8 mouse cellular contexts compared by ENCODE assay signal in genomic region chr8:123117127-123117731, GRCm38 (mm10). TPM values are rescaled to one million over a fixed set of nuclear protein-coding genes. Genes with fewer than 3 reads are reported as not detected.
DNase-seq lines count a peak whose midpoint lies in the region; ATAC-seq and TF ChIP-seq lines count a peak whose summit lies in the region.

TSS of gene Cpne7 (plus strand) at chr8:123117374.

- WGBS in kidney, adult 2 months: 2% methylated on average over 51 of the region's 51 CpGs
- WGBS in forebrain, embryonic 11.5 days: 1% methylated on average over 51 of the region's 51 CpGs
- WGBS in midbrain, embryonic 15.5 days: under 1% methylated on average over 51 of the region's 51 CpGs

- H3K27ac ChIP-seq in kidney, adult 2 months (ENCODE audit: insufficient read depth, low read depth, low read length): no peak within 1 kb of the TSS
- no peak within 1 kb of the TSS for H3K27ac ChIP-seq in forebrain, embryonic 11.5 days (ENCODE audit: low read depth, low read length)
- no peak within 1 kb of the TSS for H3K27ac ChIP-seq in midbrain, embryonic 15.5 days

- intact Hi-C loops in left cerebral cortex, postnatal 10 days (cut with DNase I): no loop called here

- H3K9me3 ChIP-seq in E14TG2a.4 (ENCODE audit: low read length): no peaks in the 10 kb centered on the region
- no peaks in the 10 kb centered on the region for H3K9me3 ChIP-seq in forebrain, embryonic 11.5 days (ENCODE audit: control insufficient read depth, low read length)
- no peaks in the 10 kb centered on the region for H3K9me3 ChIP-seq in midbrain, embryonic 15.5 days

- ATAC-seq in forebrain, embryonic 11.5 days (replicated peaks; ENCODE audit: low FRiP score): no peak
- ATAC-seq in midbrain, embryonic 15.5 days (replicated peaks): peak; percentile 39; the same call in 1 of the 2 replicates

- H3K4me3 ChIP-seq in kidney, adult 2 months (ENCODE audit: insufficient read depth, low read depth, low read length): peak within 1 kb of the TSS; percentile 17
- H3K4me3 ChIP-seq in E14TG2a.4 (replicated peaks; ENCODE audit: low read length): peak within 1 kb of the TSS; percentile 80
- peak within 1 kb of the TSS; percentile 42 for H3K4me3 ChIP-seq in forebrain, embryonic 11.5 days (ENCODE audit: low read depth, low read length)
- peak within 1 kb of the TSS; percentile 46 for H3K4me3 ChIP-seq in midbrain, embryonic 15.5 days

- no peaks in the 10 kb centered on the region for H3K36me3 ChIP-seq in kidney, adult 2 months (ENCODE audit: control insufficient read depth, insufficient read depth, low read length)
- no peaks in the 10 kb centered on the region for H3K36me3 ChIP-seq in E14TG2a.4 (ENCODE audit: insufficient read depth, low read length)
- no peaks in the 10 kb centered on the region for H3K36me3 ChIP-seq in forebrain, embryonic 11.5 days (ENCODE audit: control insufficient read depth, insufficient read depth, low read length)
- H3K36me3 ChIP-seq in midbrain, embryonic 15.5 days (replicated peaks): no peaks in the 10 kb centered on the region

- H3K4me2 ChIP-seq in forebrain, embryonic 11.5 days (ENCODE audit: low read depth, low read length, severe bottlenecking): peak within 1 kb of the TSS; percentile 86
- H3K4me2 ChIP-seq in midbrain, embryonic 15.5 days: peak within 1 kb of the TSS; percentile 80

- no peaks in the 10 kb centered on the region for H3K27me3 ChIP-seq in kidney, adult 2 months (replicated peaks; ENCODE audit: control insufficient read depth, insufficient read depth, low read length)
- H3K27me3 ChIP-seq in E14TG2a.4 (ENCODE audit: insufficient read depth, low read length): peaks cover 75% of the 10 kb centered on the region
- peaks cover 41% of the 10 kb centered on the region for H3K27me3 ChIP-seq in forebrain, embryonic 11.5 days (ENCODE audit: control insufficient read depth, insufficient read depth, low read length)
- peaks cover 41% of the 10 kb centered on the region for H3K27me3 ChIP-seq in midbrain, embryonic 15.5 days (replicated peaks)

- no peak for TF ChIP-seq CTCF in kidney, adult 2 months (conservative IDR thresholded peaks at IDR 0.05; ENCODE audit: insufficient read depth, insufficient read length, low read depth, low read length)
- no peak for TF ChIP-seq CTCF in E14TG2a.4 (conservative IDR thresholded peaks at IDR 0.05; ENCODE audit: low read length)

- TF ChIP-seq POLR2A in kidney, adult 2 months (IDR thresholded peaks at IDR 0.05; ENCODE audit: low read depth, low read length): no peak

- no peaks in the 10 kb centered on the region for H3K4me1 ChIP-seq in kidney, adult 2 months (ENCODE audit: control insufficient read depth, insufficient read depth, low read length)
- peaks cover 18% of the 10 kb centered on the region for H3K4me1 ChIP-seq in E14TG2a.4 (replicated peaks; ENCODE audit: low read depth, low read length)
- H3K4me1 ChIP-seq in forebrain, embryonic 11.5 days (replicated peaks; ENCODE audit: control insufficient read depth, insufficient read depth, low read length): peaks cover 6% of the 10 kb centered on the region
- H3K4me1 ChIP-seq in midbrain, embryonic 15.5 days: peaks cover 15% of the 10 kb centered on the region

- H3K9ac ChIP-seq in forebrain, embryonic 11.5 days (ENCODE audit: low read length): peak within 1 kb of the TSS; percentile 17; the same call in 1 of the 2 replicates
- H3K9ac ChIP-seq in midbrain, embryonic 15.5 days: peak within 1 kb of the TSS; percentile 55

- DNase-seq in kidney, adult 2 months: no peak
- no peak for DNase-seq in kidney, adult 8-10 months
- DNase-seq in forebrain, embryonic 11.5 days (ENCODE audit: low spot score): no peak
- DNase-seq in left cerebral cortex, postnatal 10 days (ENCODE audit: extremely low spot score in 1 of 2, low spot score in 2 of 2): peak in 1 of 2 experiments; percentile 57
- DNase-seq in urinary bladder, adult 2 months (ENCODE audit: low spot score): no peak
- no peak for DNase-seq in natural killer cell, adult 2 months (ENCODE audit: low spot score in 2 of 2)

RNA-seq across cellular contexts. Expression of gene Cpne7, which starts in this region (rescaled TPM):
- polyA plus RNA-seq in kidney, adult 2 months (2012; rRNA removed): 2.5 and 3.4 TPM in 2 replicates
- 0.19 TPM in 1 of 2 replicates, not detected in the other for polyA plus RNA-seq in forebrain, embryonic 11.5 days (2014; fragmentation: Nextera tagmentation; extraction: Ambion mirVana)
- total RNA-seq in left cerebral cortex, postnatal 10 days (2021): 10 to 100 TPM; 75.7 to 94.1 TPM
- polyA plus RNA-seq in midbrain, embryonic 15.5 days (2015; fragmentation: Nextera tagmentation; extraction: Ambion mirVana): 8.1 TPM in 2 replicates
- polyA plus RNA-seq in urinary bladder, adult 2 months (2012; rRNA removed): 4.7 and 4.9 TPM in 2 replicates

Comparison
In these comparisons a context has a peak if more than half of its experiments do, and no peak if none do; other contexts are left out.
1. H3K4me3 ChIP-seq: peak in every context shown above with its lines; median percentile 80 in E14TG2a.4; 46 in midbrain, embryonic 15.5 days; 42 in forebrain, embryonic 11.5 days; 17 in kidney, adult 2 months.